Mouse (Mus musculus) hindbrain, postnatal 0 days (tissue): ENCODE results near the gene Atxn7. TPM values are rescaled to one million over a fixed set of nuclear protein-coding genes. Genes with fewer than 3 reads are reported as not detected.

Experiments used
- ATAC-seq: fragments of 200-750 bp; cut with Nextera tagmentation; 2 replicates; pipeline ENCODE4 v1.8.0; 2017; ENCODE audit warnings: mild to moderate bottlenecking, moderate TSS enrichment, moderate library complexity
- DNase-seq: peaks from one replicate; pipeline ENCODE4 v3.0.0-alpha.2; 2015; ENCODE audit warnings: low spot score
- H3K27ac ChIP-seq: fragments of 300-500 bp; sonication (generic); 2 replicates; pipeline ENCODE4 v1.5.1; 2014; ENCODE audit warnings: mild to moderate bottlenecking
- H3K27me3 ChIP-seq: fragments of 300-500 bp; sonication (generic); 2 replicates; pipeline ENCODE4 v1.6.1; 2014; ENCODE audit warnings: low read length, mixed read lengths; ENCODE audit not compliant: insufficient read depth
- H3K36me3 ChIP-seq: fragments of 300-500 bp; sonication (generic); 2 replicates; pipeline ENCODE4 v1.6.1; 2014; ENCODE audit warnings: low read length, mixed read lengths; ENCODE audit not compliant: insufficient read depth
- H3K4me1 ChIP-seq: fragments of 300-500 bp; sonication (generic); 2 replicates; pipeline ENCODE4 v1.6.1; 2014; ENCODE audit warnings: antibody characterized with exemption, low read length, mixed read lengths; ENCODE audit not compliant: insufficient read depth
- H3K4me2 ChIP-seq: fragments of 300-500 bp; sonication (generic); 2 replicates; pipeline ENCODE4 v1.6.1; 2014; ENCODE audit warnings: low read depth, mild to moderate bottlenecking, low read length, moderate library complexity, mixed read lengths
- H3K4me3 ChIP-seq: fragments of 300-500 bp; sonication (generic); 2 replicates; pipeline ENCODE4 v1.5.1; 2014; ENCODE audit warnings: low read length
- H3K9ac ChIP-seq: fragments of 300-500 bp; sonication (generic); replicated peaks from 2 replicates; pipeline ENCODE4 v1.6.1; 2014; ENCODE audit warnings: mild to moderate bottlenecking, low read length, moderate library complexity, mixed read lengths
- H3K9me3 ChIP-seq: fragments of 300-500 bp; sonication (generic); 2 replicates; pipeline ENCODE4 v1.6.1; 2016; ENCODE audit warnings: low read length, mixed read lengths
- CTCF ChIP-seq: IDR thresholded peaks from 2 replicates; pipeline ENCODE4 v1.5.1; 2016; ENCODE audit warnings: antibody characterized with exemption, control low read depth, low read depth
- WGBS: fragments of 180-500 bp; shearing (Covaris S2); extraction: QIAGEN DNeasy Blood & Tissue Kit; methylation state at CpG from one replicate; pipeline ENCODE4 v1.1.7; 2014; 5-methylcytosine and 5-hydroxymethylcytosine counted together
- polyA plus RNA-seq: library from polyadenylated mRNA; unstranded; fragments of >200 nt; fragmentation: Nextera tagmentation; extraction: Ambion mirVana; gene quantifications from 2 replicates; pipeline ENCODE4 v1.2.1, GENCODE M21; 2015
- total RNA-seq: library from RNA; depleted of rRNA; stranded (reverse); fragments of >200 nt; gene quantifications from 2 replicates; pipeline ENCODE4 v1.2.3, GENCODE M21; 2014

Atxn7 gene
- total and polyA plus RNA-seq, 2 experiments from 2014 or later: 2.9 to 11.7 TPM

DNA sequence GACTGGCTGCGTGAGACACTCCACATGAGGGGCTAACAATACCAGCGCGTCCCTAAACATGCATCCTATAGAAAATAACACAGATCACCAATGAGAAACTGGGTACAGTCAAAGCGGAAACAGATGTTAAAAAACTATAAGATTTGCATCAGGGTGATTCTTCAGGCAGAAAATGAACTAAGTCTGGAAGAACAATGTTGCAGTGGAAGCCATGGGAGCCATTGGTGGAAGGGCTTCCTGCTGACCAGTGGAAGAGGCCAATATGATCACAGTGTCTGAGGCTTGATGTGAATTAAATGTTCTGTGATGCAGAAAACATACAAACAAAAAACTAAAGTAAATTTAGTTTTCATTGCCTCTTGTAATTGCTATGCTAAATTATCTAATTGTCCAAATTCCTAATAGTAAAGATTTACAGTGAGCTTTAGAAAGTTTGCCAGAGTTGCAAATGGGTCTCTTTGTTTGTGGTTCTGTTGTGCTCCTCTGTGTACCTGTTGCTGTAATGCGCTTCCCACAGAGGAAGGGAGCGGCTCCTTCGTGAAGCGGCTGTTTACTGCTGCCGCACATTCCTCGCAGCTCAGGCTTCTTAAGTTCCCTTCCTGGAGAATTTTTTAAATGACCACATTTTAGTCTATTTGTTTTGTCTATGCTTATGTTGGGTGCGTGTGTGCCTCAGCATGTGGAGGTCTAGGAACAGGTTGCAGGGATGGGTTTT lies 101.4 kb downstream of the Atxn7 start:
- 84% methylated on average over 11 of the region's 11 CpGs for WGBS
- no peaks in the 10 kb centered on the region for H3K9me3 ChIP-seq
- H3K27me3 ChIP-seq: no peaks in the 10 kb centered on the region
- ATAC-seq (no peak), DNase-seq (no peak)
- H3K36me3 ChIP-seq: no peaks in the 10 kb centered on the region
- peaks cover 2% of the 10 kb centered on the region; the same call in 1 of the 2 replicates for H3K4me1 ChIP-seq
- H3K4me2 ChIP-seq: no peak overlapping the region
- no peak for TF ChIP-seq CTCF
- no peak overlapping the region for H3K27ac ChIP-seq
- no peak overlapping the region for H3K9ac ChIP-seq
- H3K4me3 ChIP-seq: no peak overlapping the region

DNA sequence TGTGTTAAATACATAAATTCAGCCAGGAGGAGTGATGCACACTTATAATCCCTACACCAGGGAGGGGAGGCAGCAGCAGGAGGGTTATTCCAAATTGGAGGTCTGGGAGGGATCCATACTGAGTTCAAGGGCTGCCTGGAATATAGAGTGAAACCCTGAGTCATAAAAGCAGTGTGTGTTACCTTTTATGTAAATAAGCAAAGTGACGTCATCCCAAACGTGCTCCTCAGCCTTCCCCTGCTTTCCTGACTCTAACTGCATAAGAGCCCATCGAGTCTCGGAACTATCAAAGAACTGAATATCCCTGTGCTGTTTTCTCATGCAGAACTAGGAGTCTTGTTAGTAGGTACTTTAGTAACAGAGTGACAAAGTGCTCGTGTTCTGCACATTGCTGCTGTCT lies 102.1 kb downstream of the Atxn7 start:
- WGBS: 68% methylated on average over 5 of the region's 5 CpGs
- ATAC-seq: no peak
- TF ChIP-seq CTCF: no peak

DNA sequence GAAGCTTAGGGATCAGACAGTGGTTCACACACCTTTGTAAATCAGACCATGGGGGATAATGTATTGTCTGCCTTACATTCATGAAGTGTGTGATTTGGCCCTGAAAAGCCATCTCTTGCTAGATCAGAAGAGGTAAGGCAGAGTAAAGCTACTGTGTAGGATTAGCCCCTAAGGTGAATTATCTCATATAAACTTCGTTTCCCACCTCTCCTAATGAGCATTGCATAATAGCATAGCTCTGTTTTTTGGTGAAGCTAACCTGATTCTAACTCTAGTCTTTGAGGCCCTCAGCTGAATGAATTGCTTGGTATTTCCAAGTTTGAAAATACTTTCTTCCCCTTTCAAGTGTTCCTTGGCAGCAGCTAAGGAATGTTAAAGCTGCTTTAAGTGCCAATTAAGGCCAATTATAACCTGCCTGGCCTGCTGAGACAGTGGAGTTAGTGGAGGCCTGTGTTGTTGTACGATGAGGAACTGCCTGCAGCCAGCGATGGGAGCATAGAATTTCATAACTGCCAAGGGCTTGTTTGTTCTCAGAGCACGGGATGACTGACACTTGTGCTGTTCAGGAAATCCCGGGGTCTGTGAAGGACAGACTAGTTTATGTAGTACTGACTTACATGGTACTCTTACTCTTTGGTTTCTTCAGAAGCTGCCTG lies 103.4 kb downstream of the Atxn7 start:
- Histone ChIP-seq H3K9me3 (no peaks in the 10 kb centered on the region), H3K27me3 (no peaks in the 10 kb centered on the region), H3K36me3 (no peaks in the 10 kb centered on the region), H3K27ac (peak overlapping the region; percentile 3; the same call in 1 of the 2 replicates), H3K9ac (no peak overlapping the region), H3K4me1 (peaks cover 8% of the 10 kb centered on the region; the same call in 1 of the 2 replicates), H3K4me3 (no peak overlapping the region), H3K4me2 (no peak overlapping the region)
- DNase-seq (no peak), ATAC-seq (0 out of 2 replicates have a peak, but pooled peaks have one; percentile 28)
- TF ChIP-seq CTCF: no peak
- 24% methylated on average over 5 of the region's 5 CpGs for WGBS

More for the DNA sequence above, 102.1 kb downstream of the Atxn7 start:
- Histone ChIP-seq H3K4me2 (no peak overlapping the region), H3K4me3 (no peak overlapping the region), H3K4me1 (peaks cover 8% of the 10 kb centered on the region; the same call in 1 of the 2 replicates), H3K27ac (no peak overlapping the region), H3K27me3 (no peaks in the 10 kb centered on the region), H3K9ac (no peak overlapping the region), H3K36me3 (no peaks in the 10 kb centered on the region), H3K9me3 (no peaks in the 10 kb centered on the region)
- DNase-seq: no peak

GRCm38 (mm10) chr14:14065142-14065498 lies 103.9 kb downstream of the Atxn7 start:
- DNase-seq (no peak), ATAC-seq (peak; percentile 25; the same call in 1 of the 2 replicates)
- H3K4me3 ChIP-seq: no peak overlapping the region

DNA sequence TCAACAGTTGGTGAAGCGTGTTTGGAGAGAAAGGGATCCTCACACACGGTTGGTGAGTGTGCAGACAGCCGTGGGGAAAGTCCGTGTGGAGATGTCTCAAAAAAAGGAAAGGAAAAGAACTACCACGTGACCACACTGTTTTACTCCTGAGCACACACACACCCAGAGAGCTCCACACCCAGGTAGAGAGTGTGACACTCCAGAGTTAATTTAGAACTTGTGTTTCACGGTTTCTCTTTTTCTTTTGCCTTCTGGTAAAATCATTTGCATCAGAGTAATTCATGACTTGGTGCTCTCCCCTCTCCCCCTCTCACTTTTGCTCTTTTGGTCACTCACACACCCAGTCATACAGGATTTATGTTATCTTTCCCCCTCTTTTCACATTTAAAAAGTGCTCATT lies 105.0 kb downstream of the Atxn7 start:
- Histone ChIP-seq H3K9me3 (no peaks in the 10 kb centered on the region), H3K27me3 (no peaks in the 10 kb centered on the region), H3K27ac (no peak overlapping the region), H3K36me3 (no peaks in the 10 kb centered on the region), H3K9ac (no peak overlapping the region), H3K4me2 (no peak overlapping the region), H3K4me1 (peaks cover 17% of the 10 kb centered on the region), H3K4me3 (no peak overlapping the region)
- 72% methylated on average over 6 of the region's 6 CpGs for WGBS
- no peak for DNase-seq
- ATAC-seq: no peak
- no peak for TF ChIP-seq CTCF

More at GRCm38 (mm10) chr14:14065142-14065498, 103.9 kb downstream of the Atxn7 start:
- Histone ChIP-seq H3K9me3 (no peaks in the 10 kb centered on the region), H3K4me2 (no peak overlapping the region), H3K9ac (no peak overlapping the region), H3K27me3 (no peaks in the 10 kb centered on the region), H3K27ac (peak overlapping the region; percentile 3; the same call in 1 of the 2 replicates), H3K4me1 (peaks cover 11% of the 10 kb centered on the region), H3K36me3 (no peaks in the 10 kb centered on the region)
- WGBS: 31% methylated on average over 4 of the region's 4 CpGs
- no peak for TF ChIP-seq CTCF

DNA sequence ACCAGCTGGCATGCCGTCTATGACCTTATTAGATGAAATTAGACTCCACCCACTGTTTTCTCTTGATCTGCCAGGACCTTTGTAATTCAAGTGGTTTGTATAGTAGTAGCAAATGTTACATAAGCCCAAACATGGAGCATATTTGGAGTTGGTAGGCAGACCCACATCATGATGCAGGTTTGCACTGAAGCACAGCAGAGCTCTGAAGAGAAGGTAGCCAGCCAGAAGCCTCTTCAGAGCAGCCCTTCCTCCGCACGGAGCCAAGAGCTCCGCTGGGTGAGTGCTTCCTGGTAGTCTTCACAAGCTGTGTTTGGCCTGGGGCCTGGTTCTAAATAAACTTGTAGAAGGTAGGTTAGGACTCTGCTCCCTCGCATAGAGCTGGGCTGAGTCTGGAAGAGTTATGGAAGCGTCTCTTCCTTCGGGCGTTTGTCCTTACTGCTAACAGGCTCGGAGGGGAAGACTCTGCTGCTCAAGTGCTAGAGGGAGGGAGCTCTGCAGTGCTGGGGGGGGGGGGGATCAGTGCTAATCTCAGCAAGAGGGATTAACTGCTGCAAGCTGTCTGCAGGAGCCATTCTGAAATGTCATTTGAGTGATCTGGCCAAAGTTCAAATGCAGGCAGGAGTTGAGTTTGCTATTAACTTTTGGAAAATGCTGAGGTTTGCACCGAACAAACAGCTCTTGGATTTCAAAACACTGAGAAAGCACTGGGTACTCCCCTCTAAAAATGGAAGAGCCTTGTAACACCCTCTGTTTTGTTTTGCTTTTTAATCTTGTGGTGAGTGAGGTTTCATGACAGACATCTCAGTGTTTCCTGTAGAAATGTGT lies 106.6 kb downstream of the Atxn7 start:
- H3K4me2 ChIP-seq: peak overlapping the region; percentile 51
- H3K27me3 ChIP-seq: no peaks in the 10 kb centered on the region
- ATAC-seq (peak; percentile 34; the same call in 1 of the 2 replicates), DNase-seq (peak; percentile 51)
- 0 out of 2 replicates have a peak overlapping the region, but pooled peaks have one; percentile 17 for H3K9ac ChIP-seq
- 8% methylated on average over 10 of the region's 10 CpGs for WGBS
- no peak for TF ChIP-seq CTCF
- H3K9me3 ChIP-seq: no peaks in the 10 kb centered on the region
- H3K4me1 ChIP-seq: peaks cover 17% of the 10 kb centered on the region
- H3K36me3 ChIP-seq: no peaks in the 10 kb centered on the region
- H3K27ac ChIP-seq: peak overlapping the region; percentile 83
- peak overlapping the region; percentile 18 for H3K4me3 ChIP-seq
